Mouse (Mus musculus): ENCODE results near the gene Tmem267.
A peak's percentile ranks its signal among the peaks of the same experiment; 100 is the strongest.
"Not testable (repeated sequence)": the region's sequence is repeated elsewhere in the genome, so short reads cannot be mapped to it uniquely, and the experiment has no call there.

GRCm38 (mm10) chr13:119625952-119626351, 138.1 kb downstream of the Tmem267 start:
- TF ChIP-seq POLR2AphosphoS5 (IDR thresholded peaks at IDR 0.05; ENCODE audit: insufficient replicate concordance, low read depth, low read length); GATA1 (IDR thresholded peaks at IDR 0.05; ENCODE audit: borderline replicate concordance, low read length): not testable (repeated sequence)
- peak; percentile 11; the same call in 1 of the 2 replicates for TF ChIP-seq CTCF (IDR thresholded peaks at IDR 0.05; ENCODE audit: low read depth, low read length)

Measured in G1E (cell line).